Mouse (Mus musculus) lung, adult 2 months (tissue): ENCODE results near the gene Gm37240.

Source experiments
- CTCF ChIP-seq: fragments of 200-500 bp; IDR thresholded peaks from 2 replicates; pipeline ENCODE4 v1.5.1; 2011; ENCODE audit warnings: mild to moderate bottlenecking, low read length, control low read depth; ENCODE audit not compliant: insufficient read depth
- POLR2A ChIP-seq: fragments of 200-500 bp; IDR thresholded peaks from 2 replicates; pipeline ENCODE4 v1.6.1; 2011; ENCODE audit warnings: low read depth, mild to moderate bottlenecking, control low read depth, low read length, borderline replicate concordance; ENCODE audit errors: extremely low read depth

- TF ChIP-seq CTCF: no peak
- TF ChIP-seq POLR2A: no peak
Observed at GRCm38 (mm10) chr3:85764008-85764834, 123.1 kb downstream of the Gm37240 start.
